Mouse (Mus musculus): ENCODE measurements at regions not wholly inside any gene's neighbourhood (a gene's known extent, or its start where the extent isn't known, plus 50 kb on each side); places are given as distances from the start of the nearest gene placed in this dataset.

GRCm38 (mm10) chr11:90812971-90813370 is 124.8 kb upstream of the Tom1l1 start:
- TF ChIP-seq EP300 (IDR thresholded peaks at IDR 0.05; ENCODE audit: low read depth) (no peak), CTCF (IDR thresholded peaks at IDR 0.05; ENCODE audit: low read depth) (no peak)
